Mouse (Mus musculus): ENCODE measurements around the gene Uqcr11. TPM values are rescaled to one million over a fixed set of nuclear protein-coding genes. Genes with fewer than 3 reads are reported as not detected.

Uqcr11 gene
- total RNA-seq, 2 experiments from 2014 or later, result 1,658 to 1,691 TPM

- intact Hi-C loops (cut with DNase I), result no loop called here
- no peak for DNase-seq
These were observed 22.5 kb downstream of the Uqcr11 start for GRCm38 (mm10) chr10:80384115-80384639.

- no peak for DNase-seq
- intact Hi-C loops (cut with DNase I), result no loop called here
These were observed 23.2 kb downstream of the Uqcr11 start for GRCm38 (mm10) chr10:80383431-80383830.

- intact Hi-C loops (cut with DNase I), result no loop called here
- no peak for DNase-seq
These were observed 23.8 kb downstream of the Uqcr11 start for GRCm38 (mm10) chr10:80382641-80383365.

DNA sequence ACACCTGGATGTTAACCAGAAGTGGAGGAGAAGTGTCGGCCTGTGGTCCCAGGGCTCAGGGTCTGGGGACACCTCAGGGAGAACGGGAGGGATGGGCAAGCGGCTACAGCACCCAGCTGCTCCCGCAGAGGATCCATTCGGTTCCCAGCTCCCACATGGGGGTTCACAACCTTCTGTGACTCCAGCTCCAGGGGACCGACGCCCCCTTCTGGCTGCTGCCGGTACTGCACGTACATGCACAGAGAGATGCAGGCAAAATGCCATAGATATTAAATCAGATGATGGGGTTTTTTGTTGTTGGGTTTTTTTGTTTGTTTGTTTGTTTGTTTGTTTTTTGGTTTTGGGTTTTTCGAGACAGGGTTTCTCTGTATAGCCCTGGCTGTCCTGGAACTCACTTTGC lies 28.9 kb downstream of the Uqcr11 start:
- intact Hi-C loops (cut with DNase I), result loop anchor here (2.0 to 5.0 kb wide), 2 partner anchors 67 to 130 kb away; no protein-coding TSS in a partner anchor

DNA sequence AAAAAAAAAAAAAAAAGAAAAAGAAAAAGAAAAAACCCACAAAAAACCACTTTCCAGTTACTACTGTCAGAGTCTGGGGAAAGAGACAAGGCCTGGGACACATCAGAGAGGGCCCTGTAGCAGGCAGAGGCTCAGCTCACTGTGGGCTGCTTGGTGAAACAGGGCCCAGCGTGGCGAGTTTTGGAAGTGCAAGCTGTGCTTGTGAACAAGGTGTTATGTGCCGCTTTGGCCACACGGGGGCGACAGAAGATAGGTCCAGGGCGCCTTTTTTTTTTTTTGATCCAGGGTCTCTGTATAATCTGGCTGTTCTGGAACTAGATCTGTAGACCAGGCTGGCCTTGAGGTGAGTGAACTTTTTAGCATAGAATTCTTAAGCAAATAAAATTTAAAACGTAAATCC lies 30.5 kb downstream of the Uqcr11 start:
- peak; percentile 93 to 97 for DNase-seq
- intact Hi-C loops (cut with DNase I), result loop anchor here (2.0 to 5.0 kb wide), 2 partner anchors 69 to 131 kb away; no protein-coding TSS in a partner anchor

More for the DNA sequence above, 28.9 kb downstream of the Uqcr11 start:
- no peak for DNase-seq

- DNase-seq, result peak; percentile 82 to 90
- intact Hi-C loops (cut with DNase I), result loop anchor here (1.0 to 5.0 kb wide), 4 partner anchors 24 to 197 kb away; partner anchors contain the start of genes Apc2 and Efna2
These were observed 32.6 kb downstream of the Uqcr11 start for GRCm38 (mm10) chr10:80374063-80374462.

DNA sequence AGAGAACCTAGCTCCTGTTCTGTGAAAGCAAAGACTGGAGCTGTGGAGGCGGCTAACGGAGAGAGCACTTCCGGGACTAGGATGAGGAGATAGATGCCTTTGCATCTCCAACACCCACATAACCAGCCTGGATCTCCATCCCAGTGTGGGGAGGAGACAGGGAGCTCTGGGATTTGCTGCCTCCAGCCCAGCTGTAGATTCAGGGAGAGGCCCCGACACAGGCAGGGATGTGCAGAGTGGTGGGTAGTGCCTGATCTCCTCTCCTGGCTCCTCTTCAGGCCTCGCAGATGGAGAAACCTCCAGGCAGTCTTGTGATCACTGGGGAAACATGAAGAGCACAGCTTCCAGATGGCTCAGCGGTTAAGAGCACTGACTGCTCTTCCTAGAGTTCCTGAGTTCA lies 33.9 kb downstream of the Uqcr11 start:
- DNase-seq, result no peak
- intact Hi-C loops (cut with DNase I), result loop anchor here (5.0 kb wide), 1 partner anchor 195 kb away; the partner anchor contains the start of gene Efna2

DNA sequence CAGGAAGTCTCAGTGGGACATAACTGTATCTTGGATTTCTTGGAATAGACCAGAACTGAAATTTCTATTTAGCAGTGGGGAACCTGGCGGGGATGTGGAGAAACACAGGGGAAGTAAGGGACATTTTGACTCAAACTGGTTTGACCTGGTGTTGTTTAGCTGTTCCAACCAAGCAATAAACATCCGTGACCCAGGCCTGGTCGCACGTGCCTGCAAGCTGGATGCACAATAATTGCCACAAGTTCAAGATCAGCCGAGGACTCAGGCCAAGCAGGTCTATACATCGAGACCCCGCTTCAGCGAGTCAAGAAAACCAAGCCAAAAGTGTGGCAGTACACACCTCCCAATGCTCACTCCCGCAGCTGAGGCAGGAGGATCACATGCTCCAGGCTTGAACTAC lies 34.6 kb downstream of the Uqcr11 start:
- DNase-seq, result no peak
- intact Hi-C loops (cut with DNase I), result loop anchor here (5.0 kb wide), 1 partner anchor 195 kb away; the partner anchor contains the start of gene Efna2

- peak in 1 of 2 experiments; percentile 49 for DNase-seq
- intact Hi-C loops (cut with DNase I), result loop anchor here (5.0 kb wide), 1 partner anchor 194 kb away; the partner anchor contains the start of gene Efna2
These were observed 35.1 kb downstream of the Uqcr11 start for GRCm38 (mm10) chr10:80371411-80371966.

DNA sequence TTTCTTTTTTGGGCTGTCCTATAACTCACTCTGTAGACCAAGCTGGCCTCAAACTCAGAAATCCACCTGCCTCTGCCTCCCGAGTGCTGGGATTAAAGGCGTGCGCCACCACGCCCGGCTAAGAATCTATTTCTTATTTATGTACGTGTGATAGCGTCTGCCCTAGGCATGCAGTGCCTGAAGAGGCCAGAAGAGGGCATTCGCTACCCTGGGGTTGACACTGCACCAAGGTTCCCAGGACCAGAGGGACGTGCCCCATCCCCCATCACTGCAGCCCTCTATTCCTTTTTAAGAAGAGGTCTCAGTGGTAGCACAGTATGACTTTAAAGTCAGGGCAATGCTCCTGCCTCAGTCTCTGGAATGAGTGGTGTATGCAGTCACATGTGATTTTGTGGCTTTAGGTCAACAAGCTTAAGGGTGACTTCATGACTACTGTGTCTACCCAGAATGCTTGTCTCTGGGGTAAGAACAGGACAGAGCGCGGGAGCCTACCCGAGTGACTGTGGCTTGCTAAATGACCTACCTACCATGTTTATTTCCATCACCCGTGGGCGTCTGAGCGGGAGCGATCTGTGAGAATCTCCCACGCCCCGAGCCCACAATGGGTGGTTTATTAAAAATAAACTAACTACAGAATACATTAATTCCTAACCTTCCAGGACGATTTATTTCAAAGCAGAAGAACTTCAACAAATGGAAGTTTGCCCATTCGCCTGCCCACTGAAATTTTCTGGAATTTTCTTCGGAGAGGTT lies 36.5 kb downstream of the Uqcr11 start:
- DNase-seq, result no peak

DNA sequence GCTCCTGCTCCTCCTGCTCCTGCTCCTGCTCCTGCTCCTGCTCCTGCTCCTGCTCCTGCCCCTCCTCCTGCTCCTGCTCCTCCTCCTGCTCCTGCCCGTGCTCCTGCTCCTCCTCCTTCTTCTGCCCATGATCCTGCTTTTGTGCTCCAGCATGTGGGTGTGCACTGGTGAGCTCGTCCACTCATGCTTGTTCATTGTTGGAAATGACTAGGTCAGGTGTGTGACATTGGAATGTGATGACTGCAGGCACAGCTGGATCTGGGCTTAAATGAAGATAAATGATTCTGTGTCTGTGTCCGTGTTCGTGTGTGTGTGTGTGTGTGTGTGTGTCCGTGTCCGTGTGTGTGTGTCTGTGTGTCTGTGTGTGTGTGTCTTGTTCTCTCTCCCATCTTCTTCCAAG lies 38.2 kb downstream of the Uqcr11 start:
- intact Hi-C loops (cut with DNase I), result no loop called here
- DNase-seq, result no peak

More for the DNA sequence above, 36.5 kb downstream of the Uqcr11 start:
- intact Hi-C loops (cut with DNase I), result loop anchor here (5.0 kb wide), 1 partner anchor 193 kb away; the partner anchor contains the start of gene Efna2

DNA sequence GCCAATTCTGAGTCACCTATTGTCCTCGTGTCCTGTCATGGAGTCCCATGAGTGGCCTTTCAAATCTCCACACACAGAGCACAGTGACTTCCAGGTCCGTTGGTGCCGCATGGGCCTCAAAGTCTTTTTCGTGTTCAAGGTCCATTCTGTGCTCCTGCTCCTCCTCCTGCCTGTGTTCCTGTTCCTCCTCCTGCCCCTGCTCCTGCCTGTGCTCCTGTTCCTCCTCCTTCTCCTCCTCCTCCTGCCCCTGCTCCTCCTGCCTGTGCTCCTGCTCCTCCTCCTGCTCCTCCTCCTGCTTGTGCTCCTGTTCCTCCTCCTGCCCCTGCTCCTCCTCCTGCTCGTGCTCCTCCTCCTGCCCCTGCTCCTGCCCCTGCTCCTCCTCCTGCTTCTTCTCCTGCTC lies 38.7 kb downstream of the Uqcr11 start:
- intact Hi-C loops (cut with DNase I), result no loop called here
- DNase-seq, result no peak

GRCm38 (mm10) chr10:80365736-80366135 lies 40.9 kb downstream of the Uqcr11 start:
- intact Hi-C loops (cut with DNase I), result no loop called here
- no peak for DNase-seq

- intact Hi-C loops (cut with DNase I), result no loop called here
These were observed 42.9 kb downstream of the Uqcr11 start for GRCm38 (mm10) chr10:80363734-80364133.

DNA sequence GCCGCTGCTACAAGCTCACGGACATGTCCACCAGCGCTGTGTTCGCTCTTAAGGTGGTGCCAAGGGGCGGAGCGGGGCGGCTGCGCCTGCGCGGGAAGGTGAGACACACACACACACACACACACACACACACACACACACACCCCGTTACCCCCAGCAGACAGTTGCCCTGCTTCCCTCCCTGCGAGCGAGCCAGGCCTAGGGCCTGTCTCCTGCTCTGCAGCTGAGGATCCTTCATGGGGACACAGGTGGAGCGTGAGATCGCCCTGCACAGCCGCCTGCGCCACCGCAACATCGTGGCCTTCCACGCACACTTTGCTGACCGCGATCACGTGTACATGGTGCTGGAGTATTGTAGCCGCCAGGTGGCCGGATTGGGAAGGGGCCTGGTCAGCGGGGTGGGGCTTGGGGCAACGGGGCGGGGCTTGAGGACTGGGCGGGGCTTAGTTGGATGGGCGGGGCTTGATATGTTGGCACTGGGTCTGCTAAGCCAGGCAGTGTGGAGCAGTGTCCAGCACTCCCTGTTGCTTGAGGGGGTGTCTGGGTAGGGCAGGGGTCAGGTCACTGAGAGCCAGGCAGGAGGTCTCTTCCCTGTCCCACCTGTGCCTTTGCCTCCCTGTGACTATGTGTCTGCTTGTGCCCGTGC lies 48.5 kb downstream of the Uqcr11 start:
- intact Hi-C loops (cut with DNase I), result no loop called here
- DNase-seq, result peak in 1 of 2 experiments; percentile 22

More at GRCm38 (mm10) chr10:80363734-80364133, 42.9 kb downstream of the Uqcr11 start:
- no peak for DNase-seq

DNA sequence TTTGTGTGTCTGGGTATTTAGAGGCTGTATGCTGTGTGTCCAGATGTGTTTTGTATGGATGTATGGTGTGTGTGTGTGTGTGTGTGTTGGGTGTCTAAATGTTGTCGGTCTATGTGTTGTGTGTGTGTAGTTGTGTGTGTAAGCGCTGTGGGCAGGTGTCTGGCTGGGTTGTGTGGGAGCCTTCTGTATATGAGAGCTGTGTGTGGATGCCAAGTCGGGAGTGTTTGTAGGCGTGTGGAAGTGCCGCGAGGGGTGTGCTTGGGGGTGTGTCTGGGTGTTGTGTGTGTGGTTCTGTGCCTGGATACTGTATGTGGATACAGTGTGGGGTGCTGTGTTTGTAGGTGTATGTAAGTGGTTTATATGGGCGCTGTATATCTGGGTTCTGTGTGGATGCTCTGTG lies 49.3 kb downstream of the Uqcr11 start:
- intact Hi-C loops (cut with DNase I), result no loop called here
- DNase-seq, result no peak

DNA sequence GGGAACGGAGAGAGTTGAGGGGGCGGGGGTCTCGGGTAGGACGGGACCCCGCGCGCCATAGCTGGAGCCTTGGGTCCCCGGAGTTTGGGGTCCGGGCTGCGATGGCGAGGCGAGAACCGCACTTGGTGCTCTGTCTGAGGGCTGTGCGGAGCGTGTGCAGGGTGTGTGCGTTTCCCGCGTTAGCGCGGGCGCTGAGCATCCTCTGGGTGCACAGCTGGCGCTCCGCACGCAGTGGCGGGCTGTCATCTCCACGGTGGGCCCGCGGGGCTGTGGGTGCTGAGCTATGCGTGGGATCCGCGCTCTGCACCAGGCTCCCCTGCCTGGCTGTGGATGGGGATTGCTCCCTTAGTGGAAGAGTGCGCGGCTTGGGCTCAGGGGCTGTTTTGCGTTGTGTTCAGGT lies 49.9 kb downstream of the Uqcr11 start:
- intact Hi-C loops (cut with DNase I), result no loop called here
- DNase-seq, result no peak

DNA sequence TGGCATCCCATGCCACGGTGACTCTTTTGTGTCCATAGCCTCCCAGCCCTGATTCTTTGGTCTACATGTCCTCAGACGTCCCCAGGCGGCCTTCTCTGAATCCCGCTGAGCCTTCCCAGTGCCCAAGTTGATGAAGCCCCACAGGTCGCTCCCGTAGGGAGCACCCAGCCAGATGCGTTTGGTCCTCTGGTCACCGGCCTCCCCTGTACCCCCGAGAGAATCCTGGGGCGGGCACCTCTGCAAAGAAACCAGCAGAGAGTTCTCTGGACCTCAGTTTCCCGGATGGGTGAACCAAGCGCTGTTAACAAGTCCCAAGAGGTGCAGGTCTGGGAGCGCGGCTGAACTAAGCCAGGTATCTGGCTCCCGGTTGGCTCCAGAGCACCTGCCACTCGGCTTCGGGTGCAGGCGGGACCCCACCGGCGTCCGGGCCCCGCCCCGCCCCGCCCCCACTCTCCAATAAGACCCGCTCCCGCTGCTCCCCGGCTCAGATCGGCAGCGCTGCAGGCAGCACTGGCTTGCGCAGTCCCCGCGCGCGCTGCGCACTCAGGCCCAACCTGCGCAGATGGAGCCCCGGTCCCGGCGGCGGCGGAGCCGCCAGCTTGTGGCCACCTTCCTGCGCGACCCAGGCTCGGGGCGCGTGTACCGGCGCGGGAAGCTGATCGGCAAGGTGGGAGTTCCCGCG lies 50.5 kb downstream of the Uqcr11 start, which contains the start of gene Plk5:
Gene Plk5 (plus strand): TSS at position 459 of the 682 bp plus-strand sequence.
- no peak for DNase-seq
- intact Hi-C loops (cut with DNase I), result no loop called here

- intact Hi-C loops (cut with DNase I), result no loop called here
- no peak for DNase-seq
These were observed 51.2 kb downstream of the Uqcr11 start for GRCm38 (mm10) chr10:80355431-80355830.

All from heart, postnatal 10 days (tissue).